Mouse (Mus musculus): Measurements from ENCODE around the gene Sult1d1. TPM values are rescaled to one million over a fixed set of nuclear protein-coding genes. Genes with fewer than 3 reads are reported as not detected.
A peak's percentile ranks its signal among the peaks of the same experiment; 100 is the strongest.
"Not testable (repeated sequence)": the region's sequence is repeated elsewhere in the genome, so short reads cannot be mapped to it uniquely, and the experiment has no call there.

Gene Sult1d1
- polyA plus RNA-seq, 1 experiment from 2014 or later = 30.8 TPM

GRCm38 (mm10) chr5:87532288-87532687 is 36.5 kb downstream of the Sult1d1 start:
- Histone ChIP-seq H3K4me2 (replicated peaks; ENCODE audit: low read depth, low read length) (no peak overlapping the region), H3K9me3 (ENCODE audit: control insufficient read depth, low read depth, low read length) (no peaks in the 10 kb centered on the region), H3K27me3 (ENCODE audit: control insufficient read depth, insufficient read depth, low read length) (no peaks in the 10 kb centered on the region), H3K4me1 (ENCODE audit: control insufficient read depth, insufficient read depth, low read length) (no peaks in the 10 kb centered on the region), H3K4me3 (ENCODE audit: low read depth, low read length) (no peak overlapping the region), H3K36me3 (ENCODE audit: control insufficient read depth, insufficient read depth, low read length) (no peaks in the 10 kb centered on the region), H3K27ac (ENCODE audit: low read length) (peak overlapping the region; percentile 48; the same call in 1 of the 2 replicates), H3K9ac (replicated peaks; ENCODE audit: low read depth, low read length) (no peak overlapping the region)
- peak; percentile 87 for ATAC-seq (ENCODE audit: insufficient number of reproducible peaks, insufficient read depth, low FRiP score, low read depth)
- 54% methylated on average over 2 of the region's 2 CpGs for WGBS

GRCm38 (mm10) chr5:87523561-87523960 is 45.3 kb downstream of the Sult1d1 start:
- not testable (repeated sequence) for H3K27me3 ChIP-seq (ENCODE audit: control insufficient read depth, insufficient read depth, low read length); H3K4me1 ChIP-seq (ENCODE audit: control insufficient read depth, insufficient read depth, low read length); H3K9ac ChIP-seq (replicated peaks; ENCODE audit: low read depth, low read length); H3K4me2 ChIP-seq (replicated peaks; ENCODE audit: low read depth, low read length); H3K9me3 ChIP-seq (ENCODE audit: control insufficient read depth, low read depth, low read length); ATAC-seq (ENCODE audit: insufficient number of reproducible peaks, insufficient read depth, low FRiP score, low read depth); H3K4me3 ChIP-seq (ENCODE audit: low read depth, low read length); H3K27ac ChIP-seq (ENCODE audit: low read length); H3K36me3 ChIP-seq (ENCODE audit: control insufficient read depth, insufficient read depth, low read length)
- 88% methylated on average over 2 of the region's 2 CpGs for WGBS

- H3K27me3 ChIP-seq (ENCODE audit: control insufficient read depth, insufficient read depth, low read length) = no peaks in the 10 kb centered on the region
- no peaks in the 10 kb centered on the region for H3K4me1 ChIP-seq (ENCODE audit: control insufficient read depth, insufficient read depth, low read length)
- H3K4me3 ChIP-seq (ENCODE audit: low read depth, low read length) = no peak overlapping the region
- no peaks in the 10 kb centered on the region for H3K9me3 ChIP-seq (ENCODE audit: control insufficient read depth, low read depth, low read length)
- no peak overlapping the region for H3K27ac ChIP-seq (ENCODE audit: low read length)
- H3K9ac ChIP-seq (replicated peaks; ENCODE audit: low read depth, low read length) = no peak overlapping the region
- WGBS = 57% methylated on average over 4 of the region's 4 CpGs
- no peak for ATAC-seq (ENCODE audit: insufficient number of reproducible peaks, insufficient read depth, low FRiP score, low read depth)
- no peaks in the 10 kb centered on the region for H3K36me3 ChIP-seq (ENCODE audit: control insufficient read depth, insufficient read depth, low read length)
- no peak overlapping the region for H3K4me2 ChIP-seq (replicated peaks; ENCODE audit: low read depth, low read length)
Measured at GRCm38 (mm10) chr5:87505776-87506458, 62.9 kb downstream of the Sult1d1 start.

Small RNA genes lying within 50 kb of the gene (microRNA-seq; reads per million reads assigned to microRNA genes)
- not detected for gene Mir3969

Other genes starting within 250 kb of the Sult1d1 start
- gene Ugt2a3, start 231.8 kb downstream of the Sult1d1 start, polyA plus RNA-seq (2014; fragmentation: Nextera tagmentation; extraction: Ambion mirVana) = 0.45 TPM in 1 of 2 replicates, not detected in the other
- gene Ugt2b38, start 144.8 kb downstream of the Sult1d1 start, polyA plus RNA-seq (2014; fragmentation: Nextera tagmentation; extraction: Ambion mirVana) = not detected in 2 replicates
- gene Ugt2a2, start 86.8 kb downstream of the Sult1d1 start, polyA plus RNA-seq (2014; fragmentation: Nextera tagmentation; extraction: Ambion mirVana) = not detected in 2 replicates
- not detected in 2 replicates for gene Gm43638, start 82.2 kb downstream of the Sult1d1 start, polyA plus RNA-seq (2014; fragmentation: Nextera tagmentation; extraction: Ambion mirVana)
- gene Ugt2a1, start 78.2 kb downstream of the Sult1d1 start, polyA plus RNA-seq (2014; fragmentation: Nextera tagmentation; extraction: Ambion mirVana) = not detected in 2 replicates
- gene Sult1b1, start 30.8 kb downstream of the Sult1d1 start, polyA plus RNA-seq (2014; fragmentation: Nextera tagmentation; extraction: Ambion mirVana) = 5.1 and 5.2 TPM in 2 replicates
- not detected in 2 replicates for gene Sult1e1, start 22.6 kb upstream of the Sult1d1 start, polyA plus RNA-seq (2014; fragmentation: Nextera tagmentation; extraction: Ambion mirVana)
- not detected in 2 replicates for gene Csn1s1, start 97.2 kb upstream of the Sult1d1 start, polyA plus RNA-seq (2014; fragmentation: Nextera tagmentation; extraction: Ambion mirVana)
- gene Csn2, start 130.6 kb upstream of the Sult1d1 start, polyA plus RNA-seq (2014; fragmentation: Nextera tagmentation; extraction: Ambion mirVana) = not detected in 2 replicates
- not detected in 2 replicates for gene Csn1s2a, start 205.5 kb upstream of the Sult1d1 start, polyA plus RNA-seq (2014; fragmentation: Nextera tagmentation; extraction: Ambion mirVana)
- gene Csn1s2b, start 239.1 kb upstream of the Sult1d1 start, polyA plus RNA-seq (2014; fragmentation: Nextera tagmentation; extraction: Ambion mirVana) = not detected in 2 replicates

Measured in stomach, embryonic 14.5 days (tissue).